Mouse (Mus musculus) hindbrain, embryonic 15.5 days (tissue): ENCODE results near the gene Olfr215. TPM values are rescaled to one million over a fixed set of nuclear protein-coding genes. Genes with fewer than 3 reads are reported as not detected.
"Not testable (repeated sequence)": the region's sequence is repeated elsewhere in the genome, so short reads cannot be mapped to it uniquely, and the experiment has no call there.

ENCODE experiments used
- ATAC-seq: fragments of 200-750 bp; cut with Nextera tagmentation; 2 replicates; pipeline ENCODE4 v1.8.0; 2017; ENCODE audit warnings: low read depth, moderate number of reproducible peaks, moderate TSS enrichment; ENCODE audit not compliant: low FRiP score
- H3K27ac ChIP-seq: fragments of 300-500 bp; sonication (generic); replicated peaks from 2 replicates; pipeline ENCODE4 v1.5.1; 2015; ENCODE audit warnings: mild to moderate bottlenecking, inconsistent platforms
- H3K27me3 ChIP-seq: fragments of 300-500 bp; sonication (generic); 2 replicates; pipeline ENCODE4 v1.6.1; 2015; ENCODE audit warnings: control low read depth, inconsistent platforms
- H3K36me3 ChIP-seq: fragments of 300-500 bp; sonication (generic); 2 replicates; pipeline ENCODE4 v1.6.1; 2015; ENCODE audit warnings: control low read depth, inconsistent platforms
- H3K4me1 ChIP-seq: fragments of 300-500 bp; sonication (generic); replicated peaks from 2 replicates; pipeline ENCODE4 v1.6.1; 2015; ENCODE audit warnings: control low read depth, inconsistent platforms
- H3K4me2 ChIP-seq: fragments of 300-500 bp; sonication (generic); 2 replicates; pipeline ENCODE4 v1.6.1; 2015; ENCODE audit warnings: moderate library complexity, mild to moderate bottlenecking, inconsistent platforms
- H3K4me3 ChIP-seq: fragments of 300-500 bp; sonication (generic); 2 replicates; pipeline ENCODE4 v1.5.1; 2015; ENCODE audit warnings: mild to moderate bottlenecking, inconsistent platforms
- H3K9ac ChIP-seq: fragments of 300-500 bp; sonication (generic); 2 replicates; pipeline ENCODE4 v1.6.1; 2015; ENCODE audit warnings: inconsistent platforms
- H3K9me3 ChIP-seq: fragments of 300-500 bp; sonication (generic); 2 replicates; pipeline ENCODE4 v1.6.1; 2016; ENCODE audit warnings: control low read depth, inconsistent platforms
- WGBS: fragments of 180-500 bp; shearing (Covaris S2); methylation state at CpG from one replicate; pipeline ENCODE4 v1.1.7; 2015; 5-methylcytosine and 5-hydroxymethylcytosine counted together
- polyA plus RNA-seq: library from polyadenylated mRNA; unstranded; fragments of >200 nt; fragmentation: Nextera tagmentation; extraction: Ambion mirVana; gene quantifications from 2 replicates; pipeline ENCODE4 v1.2.1, GENCODE M21; 2015

The Olfr215 gene
- polyA plus RNA-seq, 1 experiment from 2014 or later: not detected

GRCm38 (mm10) chr6:116554952-116555351 lies 29.0 kb downstream of the Olfr215 start:
- no peaks in the 10 kb centered on the region for H3K4me1 ChIP-seq
- ATAC-seq: no peak
- H3K9me3 ChIP-seq: no peaks in the 10 kb centered on the region
- no peaks in the 10 kb centered on the region for H3K27me3 ChIP-seq
- 75% methylated on average over 3 of the region's 3 CpGs for WGBS
- no peaks in the 10 kb centered on the region for H3K36me3 ChIP-seq
- H3K9ac ChIP-seq: no peak overlapping the region
- H3K27ac ChIP-seq: no peak overlapping the region
- H3K4me3 ChIP-seq: no peak overlapping the region
- no peak overlapping the region for H3K4me2 ChIP-seq

GRCm38 (mm10) chr6:116553935-116554334 lies 30.1 kb downstream of the Olfr215 start, which contains the start of gene Olfr214:
Olfr214 (plus strand) TSS chr6:116554235.
- Histone ChIP-seq H3K4me1 (no peaks in the 10 kb centered on the region), H3K27ac (no peak within 1 kb of the TSS), H3K9me3 (no peaks in the 10 kb centered on the region), H3K4me3 (no peak within 1 kb of the TSS), H3K27me3 (no peaks in the 10 kb centered on the region), H3K36me3 (no peaks in the 10 kb centered on the region), H3K4me2 (no peak within 1 kb of the TSS), H3K9ac (no peak within 1 kb of the TSS)
- 63% methylated on average over 1 of the region's 1 CpGs for WGBS
- no peak for ATAC-seq

GRCm38 (mm10) chr6:116550841-116551240 lies 33.2 kb downstream of the Olfr215 start, which contains the start of gene Gm5580:
Gm5580 (plus strand) TSS chr6:116551141.
- not testable (repeated sequence) for H3K4me1 ChIP-seq, H3K4me3 ChIP-seq, H3K27ac ChIP-seq, H3K36me3 ChIP-seq, H3K9ac ChIP-seq, H3K27me3 ChIP-seq, H3K4me2 ChIP-seq, ATAC-seq, H3K9me3 ChIP-seq
- 97% methylated on average over 11 of the region's 11 CpGs for whole genome bisulfite sequencing

- 95% methylated on average over 2 of the region's 2 CpGs for WGBS
- H3K36me3 ChIP-seq: no peaks in the 10 kb centered on the region
- ATAC-seq: no peak
- no peak overlapping the region for H3K9ac ChIP-seq
- H3K9me3 ChIP-seq: no peaks in the 10 kb centered on the region
- no peak overlapping the region for H3K4me3 ChIP-seq
- H3K27ac ChIP-seq: no peak overlapping the region
- no peak overlapping the region for H3K4me2 ChIP-seq
- H3K4me1 ChIP-seq: no peaks in the 10 kb centered on the region
- H3K27me3 ChIP-seq: no peaks in the 10 kb centered on the region
These were observed 41.5 kb downstream of the Olfr215 start for GRCm38 (mm10) chr6:116542500-116542899.

DNA sequence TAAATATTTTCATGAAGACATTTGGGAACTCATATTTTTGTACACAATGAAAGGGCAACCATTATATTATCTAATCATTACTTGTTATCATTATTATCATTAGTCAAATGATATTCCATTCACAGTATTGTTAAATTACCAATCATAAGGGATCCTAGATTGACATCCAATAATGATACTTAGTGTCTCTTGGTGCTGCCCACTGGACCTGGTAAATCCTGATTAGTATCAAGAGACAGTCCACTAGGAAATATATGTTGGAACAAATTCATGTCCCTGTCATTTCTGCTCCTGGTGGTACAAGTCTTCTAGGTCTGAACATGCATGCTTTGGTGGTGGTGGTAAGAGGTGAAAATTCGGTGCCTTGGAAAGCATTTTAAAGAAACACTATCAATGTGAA lies 45.8 kb downstream of the Olfr215 start, which contains the start of gene Olfr213:
TSS of gene Olfr213 (plus strand) at position 301 of the 400 bp plus-strand sequence.
- 92% methylated on average over 1 of the region's 1 CpGs for WGBS
- H3K4me2 ChIP-seq: no peak within 1 kb of the TSS
- H3K4me1 ChIP-seq: no peaks in the 10 kb centered on the region
- no peak within 1 kb of the TSS for H3K4me3 ChIP-seq
- ATAC-seq: no peak
- no peaks in the 10 kb centered on the region for H3K27me3 ChIP-seq
- no peak within 1 kb of the TSS for H3K9ac ChIP-seq
- H3K36me3 ChIP-seq: no peaks in the 10 kb centered on the region
- H3K9me3 ChIP-seq: no peaks in the 10 kb centered on the region
- H3K27ac ChIP-seq: no peak within 1 kb of the TSS

Other genes starting within 250 kb of the Olfr215 start
- 64.4 and 68.3 TPM in 2 replicates for gene March8, start 246.2 kb downstream of the Olfr215 start, polyA plus RNA-seq
- 0.56 and 0.75 TPM in 2 replicates for gene Alox5, start 123.0 kb downstream of the Olfr215 start, polyA plus RNA-seq
- not detected in 2 replicates for gene Olfr211, start 95.1 kb downstream of the Olfr215 start, polyA plus RNA-seq
- gene Olfr212, start 77.7 kb downstream of the Olfr215 start, polyA plus RNA-seq: not detected in 2 replicates
- gene Olfr213, start 45.7 kb downstream of the Olfr215 start, polyA plus RNA-seq: not detected in 2 replicates
- gene Gm5580, start 33.1 kb downstream of the Olfr215 start, polyA plus RNA-seq: 0.39 and 0.43 TPM in 2 replicates
- 0.05 TPM in 1 of 2 replicates, not detected in the other for gene Olfr214, start 30.0 kb downstream of the Olfr215 start, polyA plus RNA-seq
- 131 and 135 TPM in 2 replicates for gene Zfp422, start 44.8 kb upstream of the Olfr215 start, polyA plus RNA-seq
- gene Depp1, start 66.4 kb upstream of the Olfr215 start, polyA plus RNA-seq: 10.8 and 12.2 TPM in 2 replicates
- gene Rassf4, start 89.8 kb upstream of the Olfr215 start, polyA plus RNA-seq: 29.4 and 29.9 TPM in 2 replicates
- gene Tmem72, start 132.7 kb upstream of the Olfr215 start, polyA plus RNA-seq: 1.7 and 2.9 TPM in 2 replicates